Mouse (Mus musculus): ENCODE measurements around the gene Scarb1.

Gene Scarb1

GRCm38 (mm10) chr5:125271531-125272203 lies 69.2 kb downstream of the Scarb1 start:
- DNase-seq (ENCODE audit: low spot score in 2 of 2): peak; percentile 77 to 83

- DNase-seq (ENCODE audit: low spot score in 2 of 2): peak; percentile 33 to 62
Measured at GRCm38 (mm10) chr5:125270587-125271130, 70.2 kb downstream of the Scarb1 start.

GRCm38 (mm10) chr5:125269836-125270235 lies 71.1 kb downstream of the Scarb1 start:
- DNase-seq (ENCODE audit: low spot score in 2 of 2): no peak

- no peak for DNase-seq (ENCODE audit: low spot score in 2 of 2)
Measured at GRCm38 (mm10) chr5:125269399-125269798, 71.5 kb downstream of the Scarb1 start.

- peak; percentile 77 to 78 for DNase-seq (ENCODE audit: low spot score in 2 of 2)
Measured at GRCm38 (mm10) chr5:125268033-125268765, 72.7 kb downstream of the Scarb1 start.

GRCm38 (mm10) chr5:125267150-125267961 lies 73.5 kb downstream of the Scarb1 start:
- peak in 1 of 2 experiments; percentile 48 for DNase-seq (ENCODE audit: low spot score in 2 of 2)

- no peak for DNase-seq (ENCODE audit: low spot score in 2 of 2)
Measured at GRCm38 (mm10) chr5:125266128-125266527, 74.8 kb downstream of the Scarb1 start.

GRCm38 (mm10) chr5:125264700-125265099 lies 76.2 kb downstream of the Scarb1 start:
- peak; percentile 46 to 48 for DNase-seq (ENCODE audit: low spot score in 2 of 2)

- DNase-seq (ENCODE audit: low spot score in 2 of 2): no peak
Measured at GRCm38 (mm10) chr5:125262578-125262977, 78.3 kb downstream of the Scarb1 start.

GRCm38 (mm10) chr5:125253917-125254316 lies 87.0 kb downstream of the Scarb1 start:
- DNase-seq (ENCODE audit: low spot score in 2 of 2): no peak

- no peak for DNase-seq (ENCODE audit: low spot score in 2 of 2)
Measured at GRCm38 (mm10) chr5:125253448-125253847, 87.4 kb downstream of the Scarb1 start.

- DNase-seq (ENCODE audit: low spot score in 2 of 2): peak; percentile 48 to 69
Measured at GRCm38 (mm10) chr5:125252664-125253063, 88.2 kb downstream of the Scarb1 start.

- DNase-seq (ENCODE audit: low spot score in 2 of 2): no peak
Measured at GRCm38 (mm10) chr5:125251885-125252615, 88.8 kb downstream of the Scarb1 start.

- no peak for DNase-seq (ENCODE audit: low spot score in 2 of 2)
Measured at GRCm38 (mm10) chr5:125249187-125249586, 91.7 kb downstream of the Scarb1 start.

- DNase-seq (ENCODE audit: low spot score in 2 of 2): no peak
Measured at GRCm38 (mm10) chr5:125246711-125247110, 94.2 kb downstream of the Scarb1 start.

- DNase-seq (ENCODE audit: low spot score in 2 of 2): no peak
Measured at GRCm38 (mm10) chr5:125245534-125246151, 95.3 kb downstream of the Scarb1 start.

GRCm38 (mm10) chr5:125244825-125245533 lies 95.9 kb downstream of the Scarb1 start:
- no peak for DNase-seq (ENCODE audit: low spot score in 2 of 2)

GRCm38 (mm10) chr5:125243928-125244327 lies 97.0 kb downstream of the Scarb1 start:
- no peak for DNase-seq (ENCODE audit: low spot score in 2 of 2)

- DNase-seq (ENCODE audit: low spot score in 2 of 2): no peak
Measured at GRCm38 (mm10) chr5:125242111-125242510, 98.8 kb downstream of the Scarb1 start.

GRCm38 (mm10) chr5:125241627-125242026 lies 99.3 kb downstream of the Scarb1 start:
- DNase-seq (ENCODE audit: low spot score in 2 of 2): no peak

All from urinary bladder, postnatal 36 days (tissue).